Mouse (Mus musculus): ENCODE data around the gene Bhmt2.

DNA sequence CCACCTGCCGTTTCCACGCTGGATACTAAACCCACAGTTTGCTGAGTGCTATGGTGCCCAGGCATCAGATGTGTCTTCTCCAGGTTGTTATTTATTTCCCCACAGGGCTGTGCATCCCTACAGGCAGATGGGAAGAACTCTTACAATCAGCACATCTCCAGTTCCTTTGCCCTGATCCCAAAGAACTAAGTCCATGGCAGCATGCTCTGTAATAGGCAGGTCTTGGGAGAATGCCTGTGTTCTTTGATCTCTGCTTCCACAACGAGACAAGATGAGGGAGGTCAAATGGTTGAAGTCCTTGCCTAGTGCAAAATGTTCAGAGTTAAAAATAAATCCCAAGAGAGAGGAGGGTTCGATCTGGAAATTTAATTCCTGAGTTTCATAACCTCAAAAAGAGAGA, 34.5 kb downstream of the Bhmt2 start:
- TF ChIP-seq POLR2A (IDR thresholded peaks at IDR 0.05; ENCODE audit: insufficient read depth, low read depth, low read length), result no peak
- no peak for TF ChIP-seq CTCF (IDR thresholded peaks at IDR 0.05; ENCODE audit: insufficient read depth, low read depth, low read length)

All from olfactory bulb, adult 2 months (tissue).